Mouse (Mus musculus): ENCODE measurements at regions not wholly inside any gene's neighbourhood (a gene's known extent, or its start where the extent isn't known, plus 50 kb on each side); places are given as distances from the start of the nearest gene placed in this dataset.

DNA sequence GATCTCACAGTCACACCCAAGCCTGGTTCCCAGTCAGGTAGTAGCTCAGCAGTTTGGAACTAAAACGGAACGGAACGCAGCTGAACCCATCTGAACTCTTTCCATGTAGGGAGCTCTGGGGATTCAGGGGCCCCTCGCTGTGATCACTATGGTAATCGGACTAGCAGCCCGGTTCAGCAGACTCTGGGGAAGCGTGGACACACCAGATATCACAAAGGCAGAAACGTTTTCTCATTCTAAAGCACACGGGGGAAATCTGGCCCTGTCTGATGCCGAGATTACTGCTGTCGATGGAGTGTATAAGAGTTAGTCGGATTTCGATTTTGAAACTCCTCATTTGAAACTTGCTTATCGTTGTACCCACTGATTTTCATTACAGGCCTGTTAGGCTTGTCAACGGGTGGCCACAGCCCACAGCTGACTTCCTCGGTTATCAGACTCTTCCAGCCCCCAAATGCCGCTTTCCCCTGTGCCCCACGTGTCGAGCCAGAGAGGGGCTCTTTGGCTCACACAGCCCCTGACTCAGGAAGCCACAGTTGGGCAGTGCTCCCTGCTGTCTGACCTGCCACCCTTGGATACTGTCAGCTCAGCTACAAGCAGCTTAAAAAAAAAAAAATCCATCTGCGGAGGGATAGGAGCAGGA is 207.8 kb upstream of the Cnr1 start:
- Histone ChIP-seq H3K9me3 (replicated peaks; ENCODE audit: control insufficient read depth, insufficient read depth, low read length, poor library complexity, severe bottlenecking) (no peaks in the 10 kb centered on the region), H3K27ac (ENCODE audit: insufficient read depth, low read length) (no peak overlapping the region), H3K4me1 (ENCODE audit: control insufficient read depth, insufficient read depth, low read length) (no peaks in the 10 kb centered on the region), H3K4me3 (ENCODE audit: low read depth, low read length) (no peak overlapping the region), H3K36me3 (ENCODE audit: control insufficient read depth, insufficient read depth, low read length, poor library complexity, severe bottlenecking) (no peaks in the 10 kb centered on the region), H3K9ac (ENCODE audit: low read depth, poor library complexity, severe bottlenecking) (no peak overlapping the region), H3K27me3 (ENCODE audit: control insufficient read depth, insufficient read depth, low read length, poor library complexity, severe bottlenecking) (no peaks in the 10 kb centered on the region; the same call in 1 of the 2 replicates)
- TF ChIP-seq EP300 (IDR thresholded peaks at IDR 0.05; ENCODE audit: insufficient read depth, low read depth, low read length) (no peak), POLR2A (IDR thresholded peaks at IDR 0.05; ENCODE audit: insufficient read depth, low read length) (no peak), CTCF (IDR thresholded peaks at IDR 0.05; ENCODE audit: low read depth, low read length) (no peak)

DNA sequence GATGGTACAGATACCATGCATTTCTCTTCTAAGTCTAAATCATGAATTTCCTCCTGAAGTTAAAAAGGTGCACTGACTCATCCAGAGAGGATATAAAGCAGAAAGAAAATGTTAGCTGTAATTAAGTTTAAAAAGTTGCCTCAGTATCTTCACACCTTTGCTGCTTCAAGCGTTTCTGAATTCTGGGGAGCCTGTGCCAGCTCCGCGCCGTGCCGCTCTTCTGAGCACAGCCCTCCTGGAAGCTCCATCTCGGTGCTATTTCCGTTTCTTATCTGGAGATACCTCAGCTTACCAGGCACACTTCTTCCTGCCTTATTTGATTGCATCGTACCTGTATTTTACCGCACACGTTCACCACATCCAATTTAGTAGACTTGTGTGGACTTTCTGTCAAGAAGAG is 203.4 kb upstream of the Cnr1 start:
- no peaks in the 10 kb centered on the region for H3K36me3 ChIP-seq (ENCODE audit: control insufficient read depth, insufficient read depth, low read length, poor library complexity, severe bottlenecking)
- H3K9me3 ChIP-seq (replicated peaks; ENCODE audit: control insufficient read depth, insufficient read depth, low read length, poor library complexity, severe bottlenecking): no peaks in the 10 kb centered on the region
- TF ChIP-seq EP300 (IDR thresholded peaks at IDR 0.05; ENCODE audit: insufficient read depth, low read depth, low read length) (no peak), POLR2A (IDR thresholded peaks at IDR 0.05; ENCODE audit: insufficient read depth, low read length) (no peak), CTCF (IDR thresholded peaks at IDR 0.05; ENCODE audit: low read depth, low read length) (no peak)
- H3K4me3 ChIP-seq (ENCODE audit: low read depth, low read length): no peak overlapping the region
- no peaks in the 10 kb centered on the region; the same call in 1 of the 2 replicates for H3K27me3 ChIP-seq (ENCODE audit: control insufficient read depth, insufficient read depth, low read length, poor library complexity, severe bottlenecking)
- H3K27ac ChIP-seq (ENCODE audit: insufficient read depth, low read length): no peak overlapping the region
- H3K9ac ChIP-seq (ENCODE audit: low read depth, poor library complexity, severe bottlenecking): no peak overlapping the region
- H3K4me1 ChIP-seq (ENCODE audit: control insufficient read depth, insufficient read depth, low read length): no peaks in the 10 kb centered on the region

DNA sequence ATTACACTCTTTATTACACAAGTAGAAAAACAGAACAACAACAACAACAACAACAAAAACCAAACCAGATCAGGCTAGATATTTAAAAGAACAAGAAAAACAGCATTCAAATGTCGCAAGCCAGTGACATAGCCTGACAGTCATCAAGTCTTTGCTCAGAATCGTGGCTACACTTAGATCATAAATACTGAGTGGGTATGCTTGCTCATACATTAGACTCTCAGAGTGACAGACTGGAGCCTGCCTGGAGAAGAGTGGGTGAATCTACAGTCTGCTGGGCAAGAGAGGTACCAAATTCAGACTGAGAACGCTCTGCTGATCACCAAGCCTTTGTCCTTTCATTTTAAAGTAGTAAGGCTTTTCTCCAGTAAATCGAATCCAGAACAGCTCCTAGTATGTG is 202.4 kb upstream of the Cnr1 start:
- H3K4me3 ChIP-seq (ENCODE audit: low read depth, low read length): no peak overlapping the region
- no peaks in the 10 kb centered on the region for H3K9me3 ChIP-seq (replicated peaks; ENCODE audit: control insufficient read depth, insufficient read depth, low read length, poor library complexity, severe bottlenecking)
- no peaks in the 10 kb centered on the region for H3K36me3 ChIP-seq (ENCODE audit: control insufficient read depth, insufficient read depth, low read length, poor library complexity, severe bottlenecking)
- no peak overlapping the region for H3K27ac ChIP-seq (ENCODE audit: insufficient read depth, low read length)
- no peak overlapping the region for H3K9ac ChIP-seq (ENCODE audit: low read depth, poor library complexity, severe bottlenecking)
- H3K27me3 ChIP-seq (ENCODE audit: control insufficient read depth, insufficient read depth, low read length, poor library complexity, severe bottlenecking): no peaks in the 10 kb centered on the region; the same call in 1 of the 2 replicates
- TF ChIP-seq EP300 (IDR thresholded peaks at IDR 0.05; ENCODE audit: insufficient read depth, low read depth, low read length) (no peak), CTCF (IDR thresholded peaks at IDR 0.05; ENCODE audit: low read depth, low read length) (no peak), POLR2A (IDR thresholded peaks at IDR 0.05; ENCODE audit: insufficient read depth, low read length) (no peak)
- H3K4me1 ChIP-seq (ENCODE audit: control insufficient read depth, insufficient read depth, low read length): no peaks in the 10 kb centered on the region

DNA sequence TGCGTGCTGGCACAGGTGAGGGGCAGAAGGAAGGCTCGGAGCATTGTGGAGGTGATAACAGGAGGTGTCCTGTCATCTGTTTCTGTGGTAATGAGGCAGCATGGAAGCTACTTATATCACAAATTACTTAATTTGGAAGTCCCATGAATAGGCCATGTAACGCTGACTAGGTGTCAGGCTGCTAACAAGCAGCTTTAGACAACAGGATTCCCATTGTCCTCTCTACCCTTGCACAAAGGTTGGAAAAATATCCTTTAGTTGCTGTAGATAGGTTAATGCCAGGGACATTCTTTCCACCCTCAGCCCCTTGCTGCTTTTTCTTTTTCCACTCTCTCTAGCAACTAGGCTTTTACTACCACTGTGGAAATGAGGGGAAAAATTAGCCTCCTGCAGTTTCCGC is 192.6 kb upstream of the Cnr1 start:
- Histone ChIP-seq H3K27me3 (ENCODE audit: control insufficient read depth, insufficient read depth, low read length, poor library complexity, severe bottlenecking) (no peaks in the 10 kb centered on the region), H3K27ac (ENCODE audit: insufficient read depth, low read length) (no peak overlapping the region), H3K36me3 (ENCODE audit: control insufficient read depth, insufficient read depth, low read length, poor library complexity, severe bottlenecking) (no peaks in the 10 kb centered on the region), H3K4me3 (ENCODE audit: low read depth, low read length) (no peak overlapping the region), H3K9me3 (replicated peaks; ENCODE audit: control insufficient read depth, insufficient read depth, low read length, poor library complexity, severe bottlenecking) (no peaks in the 10 kb centered on the region), H3K4me1 (ENCODE audit: control insufficient read depth, insufficient read depth, low read length) (no peaks in the 10 kb centered on the region), H3K9ac (ENCODE audit: low read depth, poor library complexity, severe bottlenecking) (no peak overlapping the region)
- no peak for TF ChIP-seq POLR2A (IDR thresholded peaks at IDR 0.05; ENCODE audit: insufficient read depth, low read length)
- TF ChIP-seq EP300 (IDR thresholded peaks at IDR 0.05; ENCODE audit: insufficient read depth, low read depth, low read length): no peak
- TF ChIP-seq CTCF (IDR thresholded peaks at IDR 0.05; ENCODE audit: low read depth, low read length): no peak

DNA sequence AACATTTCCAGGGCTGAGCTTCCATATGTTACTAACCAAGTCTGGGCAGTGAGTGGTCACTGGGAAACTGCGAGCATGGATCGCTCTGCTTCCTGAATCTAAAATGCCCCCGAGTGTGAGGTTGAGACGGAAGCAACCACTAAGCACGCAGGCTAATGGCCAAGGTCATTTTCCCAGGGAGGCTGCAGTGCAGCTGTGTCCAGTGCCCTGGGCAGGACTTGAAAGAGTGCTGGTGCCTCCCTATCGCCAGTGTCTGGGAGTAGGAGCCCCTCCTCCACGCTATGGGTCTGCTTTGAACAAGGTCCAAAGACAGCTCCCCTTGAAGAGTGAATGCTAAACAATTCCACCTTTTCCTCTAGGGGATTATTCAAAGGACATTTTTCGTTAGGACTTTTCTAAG is 189.5 kb upstream of the Cnr1 start:
- Histone ChIP-seq H3K27ac (ENCODE audit: insufficient read depth, low read length) (no peak overlapping the region), H3K4me1 (ENCODE audit: control insufficient read depth, insufficient read depth, low read length) (no peaks in the 10 kb centered on the region), H3K9me3 (replicated peaks; ENCODE audit: control insufficient read depth, insufficient read depth, low read length, poor library complexity, severe bottlenecking) (no peaks in the 10 kb centered on the region), H3K36me3 (ENCODE audit: control insufficient read depth, insufficient read depth, low read length, poor library complexity, severe bottlenecking) (no peaks in the 10 kb centered on the region), H3K9ac (ENCODE audit: low read depth, poor library complexity, severe bottlenecking) (no peak overlapping the region), H3K4me3 (ENCODE audit: low read depth, low read length) (no peak overlapping the region), H3K27me3 (ENCODE audit: control insufficient read depth, insufficient read depth, low read length, poor library complexity, severe bottlenecking) (no peaks in the 10 kb centered on the region)
- TF ChIP-seq POLR2A (IDR thresholded peaks at IDR 0.05; ENCODE audit: insufficient read depth, low read length) (no peak), EP300 (IDR thresholded peaks at IDR 0.05; ENCODE audit: insufficient read depth, low read depth, low read length) (no peak), CTCF (IDR thresholded peaks at IDR 0.05; ENCODE audit: low read depth, low read length) (no peak)

DNA sequence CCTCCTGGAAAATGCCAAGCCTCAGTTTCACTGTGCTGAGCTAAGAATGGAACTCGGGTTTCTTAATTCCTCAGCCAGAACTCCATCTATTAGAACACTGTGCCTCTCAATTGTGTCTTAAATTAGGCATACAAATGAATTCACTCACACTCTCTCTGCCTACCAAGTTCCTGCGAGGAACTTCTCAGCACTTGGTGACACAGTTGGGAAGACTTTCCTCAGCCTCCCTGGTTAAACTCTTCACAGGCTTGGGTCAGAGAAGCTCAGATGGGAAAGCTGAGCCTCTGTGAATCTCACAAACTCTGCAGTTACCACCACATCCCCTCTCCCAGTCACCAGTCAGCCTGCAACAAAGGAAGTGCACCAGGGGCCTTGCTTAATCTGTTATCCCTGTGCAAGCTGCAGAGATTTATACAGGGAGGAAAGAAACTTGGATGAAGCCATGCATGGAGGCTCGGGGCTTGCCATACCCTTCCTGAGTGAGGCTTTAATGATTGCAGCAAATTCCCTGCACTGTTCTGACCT is 188.9 kb upstream of the Cnr1 start:
- H3K4me1 ChIP-seq (ENCODE audit: control insufficient read depth, insufficient read depth, low read length): no peaks in the 10 kb centered on the region
- H3K27me3 ChIP-seq (ENCODE audit: control insufficient read depth, insufficient read depth, low read length, poor library complexity, severe bottlenecking): no peaks in the 10 kb centered on the region
- H3K4me3 ChIP-seq (ENCODE audit: low read depth, low read length): no peak overlapping the region
- no peaks in the 10 kb centered on the region for H3K9me3 ChIP-seq (replicated peaks; ENCODE audit: control insufficient read depth, insufficient read depth, low read length, poor library complexity, severe bottlenecking)
- no peak overlapping the region for H3K27ac ChIP-seq (ENCODE audit: insufficient read depth, low read length)
- H3K36me3 ChIP-seq (ENCODE audit: control insufficient read depth, insufficient read depth, low read length, poor library complexity, severe bottlenecking): no peaks in the 10 kb centered on the region
- TF ChIP-seq POLR2A (IDR thresholded peaks at IDR 0.05; ENCODE audit: insufficient read depth, low read length) (no peak), EP300 (IDR thresholded peaks at IDR 0.05; ENCODE audit: insufficient read depth, low read depth, low read length) (no peak), CTCF (IDR thresholded peaks at IDR 0.05; ENCODE audit: low read depth, low read length) (no peak)
- H3K9ac ChIP-seq (ENCODE audit: low read depth, poor library complexity, severe bottlenecking): no peak overlapping the region
